Mouse (Mus musculus): ENCODE data around the gene Rab19. TPM values are rescaled to one million over a fixed set of nuclear protein-coding genes. Genes with fewer than 3 reads are reported as not detected.

Gene Rab19
- polyA plus RNA-seq (2017; shearing (Covaris generic)), result 10 to 100 TPM; 49.2 to 49.3 TPM

DNA sequence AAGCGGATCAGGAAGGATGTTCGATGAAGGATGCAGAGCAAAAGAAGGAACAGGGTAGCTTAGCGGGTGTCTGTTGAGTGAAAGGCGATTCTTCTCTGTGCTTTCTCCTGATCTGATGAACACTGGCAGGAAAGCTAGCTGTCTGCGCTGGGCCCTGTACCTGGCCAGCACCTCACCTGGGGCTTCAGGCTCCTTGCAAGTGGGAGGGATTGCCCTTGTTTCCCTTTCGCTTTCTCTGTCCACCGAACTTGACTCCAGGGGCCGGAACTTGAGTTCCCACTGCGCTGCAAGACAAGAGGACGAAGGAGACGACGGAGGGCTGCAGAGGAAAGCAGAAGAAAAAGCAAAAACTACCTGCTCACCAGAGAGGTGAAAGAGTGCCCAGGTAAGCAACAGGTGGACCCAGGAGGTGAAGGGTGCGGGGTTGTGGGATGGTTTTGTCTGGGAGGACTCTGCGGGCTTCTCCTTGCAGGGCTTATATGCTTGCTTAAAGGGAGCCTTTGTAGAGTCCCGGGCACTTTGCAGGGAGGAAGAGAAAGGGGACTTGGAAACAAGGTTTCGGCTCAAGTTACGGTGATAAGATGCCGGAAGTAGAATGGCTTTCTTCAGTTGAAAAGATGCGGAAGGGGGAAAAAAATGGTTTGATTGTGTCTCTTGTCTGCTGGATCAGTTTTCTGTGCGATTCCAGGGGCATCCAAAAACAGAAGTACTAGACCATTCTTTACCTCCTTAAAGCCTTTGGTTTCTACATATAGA is at the start of gene Rab19:
TSS of gene Rab19 (plus strand) at position 51 of the 756 bp plus-strand sequence.

DNA sequence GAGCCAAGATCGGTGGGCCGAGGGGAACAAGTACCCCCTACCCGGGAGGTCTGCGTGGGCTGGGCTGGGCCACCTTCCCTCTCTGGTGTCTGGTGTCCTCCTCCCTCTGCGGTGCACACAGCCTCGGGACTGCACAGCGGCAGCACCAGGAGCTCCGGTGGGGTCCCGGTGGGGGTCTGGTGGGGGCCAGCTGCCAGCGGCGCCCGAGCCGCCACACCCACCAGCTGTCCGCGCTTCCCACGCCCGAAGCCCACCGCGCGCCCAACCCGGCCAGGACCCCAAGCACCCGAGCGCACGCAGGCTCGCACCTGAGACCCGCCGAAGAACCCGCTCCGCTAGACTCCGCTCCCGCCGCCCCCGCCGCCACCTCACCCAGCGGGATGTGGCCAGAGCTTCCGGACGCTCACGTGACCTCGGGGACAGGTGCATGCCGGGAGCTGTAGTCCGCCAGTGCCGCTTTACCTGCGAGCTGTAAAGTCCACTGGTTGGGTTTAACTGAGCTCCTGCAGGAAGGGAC is 3.6 kb upstream of the Rab19 start, which contains the start of gene Slc37a3:
TSS of gene Slc37a3 (minus strand) at position 365 of the 517 bp plus-strand sequence.

DNA sequence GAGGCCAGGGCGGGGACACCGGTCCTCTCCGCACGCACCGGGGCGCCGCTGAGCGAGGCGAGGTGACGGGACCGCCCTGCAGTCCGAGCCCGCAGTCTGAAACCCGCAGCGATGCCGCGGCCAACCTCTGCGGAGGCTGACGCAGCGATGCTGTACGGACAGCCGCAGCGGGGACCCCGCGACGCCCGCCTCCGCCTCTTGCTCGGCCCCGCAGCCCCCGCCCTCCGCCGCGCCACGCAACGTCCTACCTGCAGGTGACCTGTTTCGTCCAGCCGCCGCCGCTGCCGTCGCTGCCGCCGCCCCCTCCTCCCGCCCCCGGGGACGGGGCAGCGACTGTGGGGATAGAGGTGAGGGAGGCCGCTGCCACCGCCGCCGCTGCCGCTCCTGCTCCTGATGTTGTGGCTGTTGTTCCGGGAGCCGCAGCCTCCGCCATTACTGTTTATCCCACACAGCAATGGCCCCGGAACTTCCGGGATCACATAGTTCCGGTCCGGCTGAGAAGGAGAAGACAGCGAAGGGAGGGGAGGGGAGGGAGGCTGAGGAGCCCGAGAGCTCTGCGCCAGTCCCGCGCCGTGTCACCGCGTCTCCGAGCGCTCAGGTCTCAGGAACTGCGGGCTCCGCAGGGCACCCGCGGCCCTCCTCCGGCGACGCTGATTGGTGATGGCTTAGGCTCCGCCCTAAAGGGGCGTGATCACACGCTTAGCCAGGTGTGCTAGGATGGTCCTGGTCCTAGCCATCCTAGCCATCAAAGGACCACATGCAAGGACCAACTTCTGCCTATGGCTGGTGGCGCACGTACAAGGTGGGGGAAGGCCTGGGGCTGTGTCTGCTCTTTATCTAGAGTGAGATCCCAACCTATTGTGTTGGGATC is 39.1 kb downstream of the Rab19 start, which contains the start of gene Mkrn1:
TSS of gene Mkrn1 (minus strand) at position 612 of the 871 bp plus-strand sequence.

Other genes with a start within 250 kb of the Rab19 start
- 10 to 100 TPM; 31.2 to 38.9 TPM for gene Kdm7a, start 174.4 kb upstream of the Rab19 start, polyA plus RNA-seq (2017; shearing (Covaris generic))
- 10 to 100 TPM; 42.7 to 52.3 TPM for gene Slc37a3, start 3.5 kb upstream of the Rab19 start, polyA plus RNA-seq (2017; shearing (Covaris generic))
- 100 to 1,000 TPM; 163 to 167 TPM for gene Mkrn1, start 39.3 kb downstream of the Rab19 start, polyA plus RNA-seq (2017; shearing (Covaris generic))
- gene Dennd2a, start 176.7 kb downstream of the Rab19 start, polyA plus RNA-seq (2017; shearing (Covaris generic)), result 1 to 10 TPM; 1.1 to 9.2 TPM
- 10 to 100 TPM; 65.6 to 81.4 TPM for gene Adck2, start 192.7 kb downstream of the Rab19 start, polyA plus RNA-seq (2017; shearing (Covaris generic))
- 1 to 10 TPM; 2.5 to 3.3 TPM for gene Gm42420, start 204.6 kb downstream of the Rab19 start, polyA plus RNA-seq (2017; shearing (Covaris generic))
- 100 to 1,000 TPM; 103 to 113 TPM for gene Ndufb2, start 211.4 kb downstream of the Rab19 start, polyA plus RNA-seq (2017; shearing (Covaris generic))